Mouse (Mus musculus) ES-E14 (cell line): Measurements from ENCODE around the gene Kcnd3. TPM values are rescaled to one million over a fixed set of nuclear protein-coding genes. Genes with fewer than 3 reads are reported as not detected.

Experiments
- DNase-seq: peaks from one replicate; pipeline ENCODE4 v3.0.0-alpha.2; 2013; ENCODE audit warnings: low read depth, low spot score
- H3K27ac ChIP-seq: 2 replicates; pipeline ENCODE4 v1.5.1; 2012; ENCODE audit warnings: low read depth, mild to moderate bottlenecking, low read length, moderate library complexity, mixed read lengths; ENCODE audit not compliant: poor library complexity, insufficient read depth, severe bottlenecking
- H3K36me3 ChIP-seq: 2 replicates; pipeline ENCODE4 v1.6.1; 2012; ENCODE audit warnings: mild to moderate bottlenecking, low read length, moderate library complexity, mixed read lengths; ENCODE audit not compliant: control insufficient read depth, poor library complexity, insufficient read depth, severe bottlenecking
- H3K4me1 ChIP-seq, 2 experiments: fragments of 150-350 bp in 1 of 2; sonication (generic) in 1 of 2; 2 replicates each; pipeline ENCODE4 v1.6.1; 2012; ENCODE audit warnings: low read length in 2 of 2, mild to moderate bottlenecking in 1 of 2, mixed read lengths in 1 of 2; ENCODE audit not compliant: control insufficient read depth in 2 of 2, insufficient read depth in 2 of 2, poor library complexity in 1 of 2
- H3K4me3 ChIP-seq, 2 experiments: fragments of 150-350 bp in 1 of 2; sonication (generic) in 1 of 2; 2 replicates each; pipeline ENCODE4 v1.5.1; 2012; ENCODE audit warnings: low read length in 2 of 2, low read depth in 1 of 2, mild to moderate bottlenecking in 1 of 2, mixed read lengths in 1 of 2; ENCODE audit not compliant: insufficient read depth in 1 of 2, poor library complexity in 1 of 2, severe bottlenecking in 1 of 2
- H3K9ac ChIP-seq: 2 replicates; pipeline ENCODE4 v1.6.1; 2012; ENCODE audit warnings: low read depth, mild to moderate bottlenecking, low read length, mixed read lengths; ENCODE audit not compliant: poor library complexity, insufficient read depth, severe bottlenecking
- H3K9me3 ChIP-seq: fragments of 150-350 bp; sonication (generic); 2 replicates; pipeline ENCODE4 v1.6.1; 2012; ENCODE audit warnings: low read depth, mild to moderate bottlenecking, low read length; ENCODE audit not compliant: control insufficient read depth, insufficient read depth
- CHD2 ChIP-seq: IDR thresholded peaks from 2 replicates; pipeline ENCODE4 v1.6.1; 2014; ENCODE audit warnings: mild to moderate bottlenecking, low read depth, low read length, inconsistent platforms
- HCFC1 ChIP-seq: IDR thresholded peaks from 2 replicates; pipeline ENCODE4 v1.6.1; 2012; ENCODE audit warnings: low read length, inconsistent platforms, borderline replicate concordance; ENCODE audit not compliant: insufficient read depth
- MAFK ChIP-seq: IDR thresholded peaks from 2 replicates; pipeline ENCODE4 v1.6.1; 2014; ENCODE audit warnings: mild to moderate bottlenecking, low read depth, low read length, inconsistent platforms; ENCODE audit not compliant: insufficient read depth
- ZC3H11A ChIP-seq: IDR thresholded peaks from 2 replicates; pipeline ENCODE4 v1.6.1; 2012; ENCODE audit warnings: low read depth, mild to moderate bottlenecking, inconsistent platforms, low read length, borderline replicate concordance
- ZNF384 ChIP-seq: IDR thresholded peaks from 2 replicates; pipeline ENCODE4 v1.6.1; 2012; ENCODE audit warnings: low read depth, low read length, inconsistent platforms
- in situ Hi-C, 2 experiments: fragments of 600-800 bp; cut with MboI; formaldehyde crosslinking; loops; one replicate each; pipeline ENCODE4 v1.15.1; 2025; ENCODE audit warnings: low sequenced_read_pairs in 2 of 2, inconsistent platforms in 1 of 2; ENCODE audit not compliant: unreplicated experiment in 2 of 2
- total RNA-seq: library from RNA; depleted of rRNA; stranded (reverse); fragments of 300-350 nt; gene quantifications from 2 replicates; pipeline ENCODE4 v1.2.3, GENCODE M21; 2012

Gene Kcnd3
- total RNA-seq, 1 experiment = 0.04 TPM

GRCm38 (mm10) chr3:105496935-105497334 lies 44.8 kb downstream of the Kcnd3 start:
- TF ChIP-seq HCFC1 (no peak), ZNF384 (no peak), MAFK (no peak), ZC3H11A (no peak), CHD2 (no peak)
- in situ Hi-C loops = no loop called here
- Histone ChIP-seq H3K4me1 (no peaks in the 10 kb centered on the region), H3K9me3 (no peaks in the 10 kb centered on the region), H3K9ac (no peak overlapping the region), H3K4me3 (no peak overlapping the region), H3K27ac (no peak overlapping the region), H3K36me3 (no peaks in the 10 kb centered on the region)
- no peak for DNase-seq

- no peak overlapping the region for H3K9ac ChIP-seq
- no peak overlapping the region for H3K27ac ChIP-seq
- H3K4me3 ChIP-seq = no peak overlapping the region
- no peaks in the 10 kb centered on the region for H3K9me3 ChIP-seq
- DNase-seq = no peak
- TF ChIP-seq ZC3H11A (no peak), HCFC1 (no peak), CHD2 (no peak), MAFK (no peak), ZNF384 (no peak)
- H3K4me1 ChIP-seq = no peaks in the 10 kb centered on the region
- H3K36me3 ChIP-seq = no peaks in the 10 kb centered on the region
- in situ Hi-C loops = no loop called here
Observed at GRCm38 (mm10) chr3:105501071-105501470, 48.9 kb downstream of the Kcnd3 start.

DNA sequence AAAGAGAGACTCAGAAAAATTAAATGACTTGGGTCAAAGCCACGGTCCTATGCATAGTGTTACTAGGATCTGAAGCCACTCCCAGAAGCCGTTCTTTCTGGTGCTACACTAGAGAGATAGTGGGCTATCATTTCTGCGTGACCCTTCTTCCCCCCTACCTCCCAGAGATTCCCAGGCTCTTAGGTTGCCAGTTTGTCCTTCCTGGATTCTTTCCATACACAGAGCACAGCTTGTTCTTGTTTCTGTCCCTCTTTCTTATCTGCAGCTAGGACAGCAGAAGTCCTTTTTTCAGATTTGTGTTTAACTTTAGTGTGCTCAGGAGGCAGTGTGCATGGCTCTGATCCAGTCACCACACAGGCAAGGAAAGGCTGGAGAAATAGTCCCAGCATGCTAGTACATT lies 52.1 kb downstream of the Kcnd3 start:
- in situ Hi-C loops = no loop called here

GRCm38 (mm10) chr3:105505161-105505872 lies 53.2 kb downstream of the Kcnd3 start:
- in situ Hi-C loops = no loop called here
- Histone ChIP-seq H3K9me3 (no peaks in the 10 kb centered on the region), H3K27ac (no peak overlapping the region), H3K4me1 (no peaks in the 10 kb centered on the region), H3K4me3 (no peak overlapping the region), H3K36me3 (no peaks in the 10 kb centered on the region), H3K9ac (no peak overlapping the region)
- TF ChIP-seq ZC3H11A = no peak
- no peak for TF ChIP-seq CHD2
- no peak for TF ChIP-seq MAFK
- TF ChIP-seq ZNF384 = no peak
- TF ChIP-seq HCFC1 = no peak
- no peak for DNase-seq

More for the DNA sequence above, 52.1 kb downstream of the Kcnd3 start:
- H3K27ac ChIP-seq = no peak overlapping the region
- no peaks in the 10 kb centered on the region for H3K4me1 ChIP-seq
- TF ChIP-seq CHD2 (no peak), MAFK (no peak), ZNF384 (no peak), ZC3H11A (no peak)
- H3K4me3 ChIP-seq = no peak overlapping the region
- DNase-seq = no peak
- H3K36me3 ChIP-seq = no peaks in the 10 kb centered on the region
- no peaks in the 10 kb centered on the region for H3K9me3 ChIP-seq
- H3K9ac ChIP-seq = no peak overlapping the region

DNA sequence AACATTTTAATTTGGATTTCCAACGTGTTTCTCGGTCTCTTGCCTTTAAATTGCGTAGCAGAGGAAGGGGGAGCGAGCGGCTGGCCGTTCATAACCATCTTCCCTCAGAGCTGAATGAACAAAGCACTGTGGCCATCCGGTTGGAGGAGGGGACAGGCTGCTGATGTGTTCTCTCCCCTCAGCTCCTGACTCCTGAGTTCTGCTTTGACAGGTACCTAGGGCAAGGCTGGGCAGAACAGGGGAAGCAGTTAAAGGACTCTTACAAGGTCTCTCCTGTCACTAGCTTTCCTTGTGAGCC lies 53.7 kb downstream of the Kcnd3 start:
- Histone ChIP-seq H3K27ac (no peak overlapping the region), H3K9me3 (no peaks in the 10 kb centered on the region), H3K4me3 (no peak overlapping the region), H3K4me1 (no peaks in the 10 kb centered on the region), H3K9ac (no peak overlapping the region), H3K36me3 (no peaks in the 10 kb centered on the region)
- TF ChIP-seq HCFC1 (no peak), CHD2 (no peak), MAFK (no peak), ZNF384 (no peak), ZC3H11A (no peak)
- DNase-seq = no peak
- in situ Hi-C loops = no loop called here
